Mouse (Mus musculus) E14TG2a.4 (cell line): ENCODE results near the gene Ctcfl.
"Not testable (repeated sequence)": the region's sequence is repeated elsewhere in the genome, so short reads cannot be mapped to it uniquely, and the experiment has no call there.

Experiments used
- CTCF ChIP-seq: conservative IDR thresholded peaks from 2 replicates; pipeline ENCODE4 v1.5.1; 2014; ENCODE audit warnings: low read length
- POU5F1 ChIP-seq: IDR thresholded peaks from 2 replicates; pipeline ENCODE4 v1.6.1; 2014; ENCODE audit warnings: low read length, borderline replicate concordance

DNA sequence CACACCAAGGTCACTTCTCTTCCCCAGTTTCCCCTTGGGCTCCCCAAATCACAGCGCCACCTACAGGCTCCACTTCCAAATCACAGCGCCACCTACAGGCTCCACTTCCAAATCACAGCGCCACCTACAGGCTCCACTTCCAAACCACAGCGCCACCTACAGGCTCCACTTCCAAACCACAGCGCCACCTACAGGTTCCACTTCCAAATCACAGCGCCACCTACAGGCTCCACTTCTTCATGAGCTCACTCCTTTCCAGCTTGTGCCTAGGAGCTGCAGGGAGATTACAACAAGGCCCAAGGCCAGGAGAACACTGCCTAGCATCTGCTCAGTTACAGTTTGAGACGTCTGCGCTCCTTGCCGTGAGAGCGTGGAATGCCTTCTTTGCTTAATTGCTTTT is 22.0 kb downstream of the Ctcfl start:
- TF ChIP-seq CTCF, result peak; percentile 73
- not testable (repeated sequence) for TF ChIP-seq POU5F1
